Mouse (Mus musculus): ENCODE results near the gene Paqr9.

Gene Paqr9
- long read RNA-seq, experiment 1, full-length matches to known transcripts, result 1 of 1 reads
- long read RNA-seq, experiment 1, partial matches to known transcripts, result 0 of 1 reads
- long read RNA-seq, experiment 1, other reads (novel, unspliced or antisense), result 0 of 1 reads
- long read RNA-seq, experiment 2, result 0 reads

DNA sequence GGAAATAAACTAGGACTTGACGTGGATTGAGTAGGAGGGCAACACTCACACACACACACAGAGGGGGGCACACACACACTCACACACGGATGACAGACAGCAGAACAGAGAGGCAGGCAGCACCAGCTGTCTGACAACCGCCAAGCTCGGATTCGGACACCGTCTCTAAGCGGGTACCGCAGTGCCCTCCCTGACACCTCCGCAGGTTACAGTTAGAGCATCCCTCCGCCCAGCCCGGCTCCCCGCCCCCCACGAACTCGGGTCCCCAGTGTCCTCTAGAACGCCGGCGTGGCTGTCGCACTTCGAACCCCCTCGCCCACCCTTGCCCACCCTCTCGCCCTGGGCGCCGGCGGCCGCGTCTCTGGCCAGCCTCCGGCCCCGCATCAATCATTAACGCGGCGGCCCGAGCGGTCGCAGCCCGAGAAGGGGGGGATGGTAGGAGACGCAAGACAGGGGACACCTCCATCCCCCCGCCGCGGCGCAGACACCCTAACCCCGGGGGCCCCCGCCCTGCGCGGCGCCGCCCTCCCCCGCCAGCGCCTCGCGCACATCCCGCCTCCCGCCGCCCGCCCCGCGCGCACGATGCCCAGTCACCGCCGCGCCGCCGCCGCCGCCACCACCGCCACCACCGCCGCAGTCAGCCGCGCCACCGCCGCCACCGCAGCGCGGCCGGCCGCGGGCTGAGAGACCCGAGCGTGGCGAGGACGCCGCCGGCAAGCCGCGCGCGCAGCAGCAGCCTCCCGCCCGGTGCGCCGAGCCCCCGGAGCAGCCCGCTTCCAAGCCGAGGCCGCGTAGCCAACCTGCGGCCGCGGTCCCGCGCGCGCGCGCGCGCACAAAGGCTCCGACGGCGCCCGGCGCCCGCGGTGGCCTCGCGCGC, at the start of gene Paqr9:
Gene Paqr9 (plus strand): TSS at position 599 of the 877 bp plus-strand sequence.
- intact Hi-C loops (cut with DNase I), result no loop called here

GRCm38 (mm10) chr9:95510693-95511404, 48.6 kb upstream of the Paqr9 start:
- intact Hi-C loops (cut with DNase I), result loop anchor here (5.0 kb wide), 1 partner anchor 346 kb away; the partner anchor contains the start of gene Atr

- intact Hi-C loops (cut with DNase I), result loop anchor here (5.0 kb wide), 1 partner anchor 346 kb away; the partner anchor contains the start of gene Atr
Observed at GRCm38 (mm10) chr9:95511472-95512330, 47.8 kb upstream of the Paqr9 start, which contains the start of gene U2surp. TSS of gene U2surp (minus strand) at chr9:95511996.

- intact Hi-C loops (cut with DNase I), result loop anchor here (5.0 kb wide), 1 partner anchor 345 kb away; the partner anchor contains the start of gene Atr
Observed at GRCm38 (mm10) chr9:95512331-95513030, 47.0 kb upstream of the Paqr9 start.

- intact Hi-C loops (cut with DNase I), result loop anchor here (5.0 kb wide), 1 partner anchor 344 kb away; the partner anchor contains the start of gene Atr
Observed at GRCm38 (mm10) chr9:95513776-95514175, 45.7 kb upstream of the Paqr9 start.

- intact Hi-C loops (cut with DNase I), result loop anchor here (5.0 kb wide), 1 partner anchor 343 kb away; the partner anchor contains the start of gene Atr
Observed at GRCm38 (mm10) chr9:95514361-95514760, 45.1 kb upstream of the Paqr9 start.

GRCm38 (mm10) chr9:95520563-95520962, 38.9 kb upstream of the Paqr9 start:
- intact Hi-C loops (cut with DNase I), result no loop called here

DNA sequence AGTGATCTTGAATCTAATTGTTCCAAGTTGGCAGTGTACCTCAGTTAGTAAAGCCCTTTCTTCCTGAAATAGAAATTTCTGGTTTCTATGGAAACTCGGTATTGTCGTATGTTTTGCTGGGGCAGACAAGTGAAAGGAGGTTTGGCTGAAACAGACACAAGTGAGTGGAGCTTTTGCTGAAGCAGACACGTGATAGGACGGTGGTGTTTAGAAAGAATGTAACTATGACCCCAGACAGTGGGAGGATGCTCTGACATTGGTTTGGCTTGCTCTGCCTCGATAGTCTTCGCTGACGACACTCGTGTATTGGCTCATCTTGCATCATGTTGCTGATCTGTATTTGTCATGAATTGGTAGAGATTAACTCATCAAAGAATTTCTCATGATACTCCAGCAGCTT, 38.4 kb upstream of the Paqr9 start:
- intact Hi-C loops (cut with DNase I), result no loop called here

DNA sequence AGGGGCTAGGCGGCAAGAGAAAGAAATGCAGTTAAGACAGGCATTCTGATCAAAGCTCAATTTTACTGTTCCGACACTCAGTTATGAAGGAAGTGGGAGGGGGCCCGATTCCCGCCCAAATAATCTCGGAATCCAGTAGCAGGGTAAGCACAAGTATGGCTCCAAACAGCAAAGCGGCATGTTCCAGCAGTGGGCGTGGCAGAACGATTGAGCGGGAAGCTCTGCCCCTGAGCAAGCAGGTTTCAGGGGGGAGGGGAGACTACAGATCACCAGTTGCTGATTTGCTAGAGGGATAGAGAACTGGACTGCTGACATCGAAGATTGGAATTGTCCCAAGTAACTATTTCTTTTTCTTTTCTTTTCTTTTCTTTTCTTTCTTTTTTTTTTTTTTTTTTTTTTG, 37.9 kb upstream of the Paqr9 start:
- intact Hi-C loops (cut with DNase I), result no loop called here

GRCm38 (mm10) chr9:95522561-95522960, 36.9 kb upstream of the Paqr9 start:
- intact Hi-C loops (cut with DNase I), result no loop called here

GRCm38 (mm10) chr9:95525376-95525775, 34.1 kb upstream of the Paqr9 start:
- intact Hi-C loops (cut with DNase I), result no loop called here

- intact Hi-C loops (cut with DNase I), result no loop called here
Observed at GRCm38 (mm10) chr9:95525961-95526360, 33.5 kb upstream of the Paqr9 start.

- intact Hi-C loops (cut with DNase I), result no loop called here
Observed at GRCm38 (mm10) chr9:95527676-95528075, 31.8 kb upstream of the Paqr9 start.

GRCm38 (mm10) chr9:95531144-95531543, 28.3 kb upstream of the Paqr9 start:
- intact Hi-C loops (cut with DNase I), result loop anchor here (5.0 kb wide), 1 partner anchor 321 kb away; no protein-coding TSS in a partner anchor

DNA sequence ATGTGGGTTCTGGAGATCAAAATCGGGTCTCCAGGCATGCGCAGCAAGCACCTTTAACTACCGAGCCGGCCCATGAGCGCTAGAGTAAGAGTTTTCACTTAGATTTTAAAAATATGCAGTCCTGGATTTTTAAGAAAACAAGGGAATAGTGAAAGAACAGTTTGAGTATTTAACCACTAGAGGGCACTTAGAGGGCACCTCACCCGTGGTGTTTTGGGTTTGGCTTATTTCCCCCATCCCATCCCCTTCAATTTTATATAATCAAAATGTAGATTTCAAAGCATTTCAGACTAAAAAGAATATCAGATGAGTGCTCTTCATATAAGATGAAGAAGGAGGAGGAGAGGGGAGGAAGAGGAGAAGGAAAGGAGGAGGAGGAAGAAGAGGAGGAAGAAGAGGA, 25.6 kb upstream of the Paqr9 start:
- intact Hi-C loops (cut with DNase I), result loop anchor here (5.0 kb wide), 1 partner anchor 318 kb away; no protein-coding TSS in a partner anchor

DNA sequence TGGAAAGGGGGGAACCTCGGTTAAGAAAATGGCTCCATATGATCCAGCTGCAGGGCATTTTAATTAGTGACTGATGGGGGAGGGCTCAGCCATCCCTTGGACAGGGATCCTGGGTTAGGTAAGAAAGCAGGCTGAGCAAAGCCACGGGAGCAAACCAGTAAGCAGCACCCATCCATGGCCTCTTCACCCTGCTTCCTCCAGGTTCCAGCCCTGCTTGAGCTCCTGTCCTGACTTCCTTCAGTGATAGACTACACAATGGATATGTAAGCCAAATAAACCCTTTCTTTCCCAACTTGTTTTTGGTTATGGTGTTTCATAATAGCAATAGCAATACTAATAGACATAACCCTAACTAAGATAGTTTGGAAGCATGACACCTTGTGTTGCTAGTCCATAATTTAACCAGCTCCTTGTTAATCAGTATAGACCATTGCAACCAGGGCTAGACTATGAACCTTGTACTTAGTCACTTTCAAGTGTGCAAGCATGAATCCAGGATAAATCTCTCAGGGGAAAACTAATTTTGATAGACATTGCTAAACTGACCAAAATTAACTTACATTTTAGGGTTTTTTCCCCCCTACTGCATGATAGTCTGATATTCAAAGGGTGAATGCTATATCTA, 20.2 kb upstream of the Paqr9 start:
- intact Hi-C loops (cut with DNase I), result no loop called here

DNA sequence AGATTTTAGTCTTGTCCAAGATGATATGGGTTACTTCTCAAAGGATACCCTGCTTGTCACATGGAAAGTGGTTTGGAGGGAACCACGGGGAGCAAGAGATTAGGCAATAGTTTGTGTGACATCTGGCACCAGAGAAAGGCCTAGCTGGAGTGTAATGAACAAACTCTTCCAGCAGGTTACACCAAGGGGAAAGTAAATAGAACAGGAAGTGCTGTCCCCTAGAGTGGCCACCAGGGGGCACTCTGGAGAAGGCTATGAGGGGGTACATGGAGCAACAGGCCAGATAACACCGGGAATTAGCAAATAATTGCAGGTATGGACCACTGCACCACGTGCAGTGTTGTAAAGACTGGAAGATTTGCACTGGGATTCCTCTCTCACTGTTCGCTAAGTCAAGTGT, 19.0 kb upstream of the Paqr9 start:
- intact Hi-C loops (cut with DNase I), result loop anchor here (5.0 kb wide), 1 partner anchor 157 kb away; no protein-coding TSS in a partner anchor

GRCm38 (mm10) chr9:95541208-95541607, 18.2 kb upstream of the Paqr9 start:
- intact Hi-C loops (cut with DNase I), result loop anchor here (5.0 kb wide), 1 partner anchor 156 kb away; no protein-coding TSS in a partner anchor

Measured in adrenal gland (tissue).